Mouse (Mus musculus): ENCODE results near the gene Acap2. TPM values are rescaled to one million over a fixed set of nuclear protein-coding genes. Genes with fewer than 3 reads are reported as not detected.

The Acap2 gene
- total and polyA plus RNA-seq, 3 experiments, result 17.2 to 19.1 TPM; not detected in 1

- Histone ChIP-seq H3K79me2 (ENCODE audit: control insufficient read depth, insufficient read depth, low read length, poor library complexity) (peaks cover 17% of the 10 kb centered on the region), H3K9ac (ENCODE audit: control insufficient read depth, low read depth, low read length, poor library complexity, severe bottlenecking) (no peak overlapping the region), H3K27me3 (ENCODE audit: control insufficient read depth in 1 of 2, insufficient read depth in 2 of 2, low read length in 2 of 2) (no peaks in the 10 kb centered on the region), H3K36me3 (ENCODE audit: control insufficient read depth in 1 of 2, insufficient read depth in 2 of 2, low read length in 2 of 2) (peaks cover 0 to 14% of the 10 kb centered on the region in 2 experiments; a peak in 2 of 4 replicates), H3K27ac (ENCODE audit: control insufficient read depth, low read depth, low read length) (no peak overlapping the region), H3K4me1 (ENCODE audit: control insufficient read depth in 1 of 2, insufficient read depth in 2 of 2, low read length in 2 of 2) (peaks cover 7 to 12% of the 10 kb centered on the region in 2 experiments), H3K4me3 (ENCODE audit: control insufficient read depth in 1 of 2, insufficient read depth in 1 of 2, low read depth in 2 of 2, low read length in 2 of 2) (no peak overlapping the region), H3K9me3 (replicated peaks; ENCODE audit: insufficient read depth, low read length) (no peaks in the 10 kb centered on the region)
- DNase-seq (ENCODE audit: low read depth, low spot score), result no peak
- TF ChIP-seq POLR2AphosphoS5 (IDR thresholded peaks at IDR 0.05; ENCODE audit: borderline replicate concordance, low read depth, low read length), result no peak
- TF ChIP-seq SIN3A (IDR thresholded peaks at IDR 0.05; ENCODE audit: low read length), result no peak
- no peak for TF ChIP-seq ELF1 (IDR thresholded peaks at IDR 0.05; ENCODE audit: low read depth, low read length)
- no peak for TF ChIP-seq USF2 (IDR thresholded peaks at IDR 0.05; ENCODE audit: borderline replicate concordance in 1 of 2, insufficient read depth in 1 of 2, low read depth in 1 of 2, low read length in 2 of 2)
Measured at GRCm38 (mm10) chr16:31204216-31204615, 3.2 kb upstream of the Acap2 start.

- Histone ChIP-seq H3K9ac (ENCODE audit: control insufficient read depth, low read depth, low read length, poor library complexity, severe bottlenecking) (peak overlapping the region; percentile 41), H3K27ac (ENCODE audit: control insufficient read depth, low read depth, low read length) (no peak overlapping the region), H3K4me3 (ENCODE audit: control insufficient read depth in 1 of 2, insufficient read depth in 1 of 2, low read depth in 2 of 2, low read length in 2 of 2) (peak overlapping the region in 1 of 2 experiments; percentile 58; a peak in 2 of 4 replicates), H3K27me3 (ENCODE audit: control insufficient read depth in 1 of 2, insufficient read depth in 2 of 2, low read length in 2 of 2) (no peaks in the 10 kb centered on the region), H3K9me3 (replicated peaks; ENCODE audit: insufficient read depth, low read length) (no peaks in the 10 kb centered on the region), H3K36me3 (ENCODE audit: control insufficient read depth in 1 of 2, insufficient read depth in 2 of 2, low read length in 2 of 2) (peaks cover 0 to 21% of the 10 kb centered on the region in 2 experiments; a peak in 2 of 4 replicates), H3K4me1 (ENCODE audit: control insufficient read depth in 1 of 2, insufficient read depth in 2 of 2, low read length in 2 of 2) (peaks cover 6 to 7% of the 10 kb centered on the region in 2 experiments; a peak in 3 of 4 replicates), H3K79me2 (ENCODE audit: control insufficient read depth, insufficient read depth, low read length, poor library complexity) (peaks cover 34% of the 10 kb centered on the region)
- TF ChIP-seq CHD2 (IDR thresholded peaks at IDR 0.05; ENCODE audit: low read length) (no peak), CHD1 (IDR thresholded peaks at IDR 0.05; ENCODE audit: low read depth, low read length) (0 out of 2 replicates have a peak, but pooled peaks have one; percentile 12), MAX (IDR thresholded peaks at IDR 0.05; ENCODE audit: low read length) (0 out of 2 replicates have a peak, but pooled peaks have one; percentile 2)
- DNase-seq (ENCODE audit: low read depth, low spot score), result no peak
Measured at GRCm38 (mm10) chr16:31201704-31202103, 659 bp upstream of the Acap2 start.

DNA sequence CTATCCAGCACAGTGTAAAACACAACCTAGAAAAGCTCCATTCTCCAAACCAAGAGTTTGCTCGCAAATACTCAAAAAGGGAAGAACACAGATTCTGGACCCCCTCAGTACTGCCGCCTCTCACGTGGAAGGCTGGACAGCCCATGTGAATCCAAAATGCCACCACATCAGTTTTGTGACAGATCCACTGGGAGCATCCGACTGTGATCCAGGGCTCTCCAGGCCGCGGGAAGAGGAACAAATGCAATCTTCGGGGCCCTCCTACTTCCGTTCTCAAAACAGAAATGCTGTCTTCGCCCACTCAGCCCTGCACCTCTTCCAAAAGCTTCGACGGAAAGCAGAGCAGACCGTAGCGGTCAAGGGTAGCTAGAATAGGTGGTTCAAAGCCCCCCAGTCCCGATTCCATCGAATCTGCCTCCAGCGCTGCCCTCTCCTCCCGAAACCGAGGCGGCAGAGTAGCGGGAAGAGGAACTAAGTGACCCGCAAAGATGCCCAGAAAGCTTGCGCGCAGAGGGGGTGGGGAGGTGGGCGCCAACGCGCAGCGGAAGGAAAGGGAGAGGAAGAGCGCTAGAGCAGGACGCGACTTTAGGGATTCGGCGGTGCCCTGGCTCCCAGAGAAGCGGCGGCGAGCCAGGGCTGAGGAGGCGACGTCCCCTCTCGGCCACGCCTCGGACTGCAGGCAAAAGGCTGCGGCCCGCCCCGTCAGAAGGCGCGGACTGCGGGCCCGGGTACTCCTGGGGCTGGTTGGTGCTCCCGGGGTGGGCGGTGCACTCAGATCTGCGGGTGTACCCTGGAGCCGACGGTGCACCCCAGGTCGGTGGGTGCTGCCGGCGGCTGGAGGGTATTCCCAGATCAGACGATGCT, 887 bp downstream of the Acap2 start:
- H3K79me2 ChIP-seq (ENCODE audit: control insufficient read depth, insufficient read depth, low read length, poor library complexity), result peaks cover 43% of the 10 kb centered on the region
- H3K4me1 ChIP-seq (ENCODE audit: control insufficient read depth in 1 of 2, insufficient read depth in 2 of 2, low read length in 2 of 2), result peaks cover 7 to 8% of the 10 kb centered on the region in 2 experiments; a peak in 3 of 4 replicates
- H3K9ac ChIP-seq (ENCODE audit: control insufficient read depth, low read depth, low read length, poor library complexity, severe bottlenecking), result peak overlapping the region; percentile 96
- H3K9me3 ChIP-seq (replicated peaks; ENCODE audit: insufficient read depth, low read length), result no peaks in the 10 kb centered on the region
- no peaks in the 10 kb centered on the region for H3K27me3 ChIP-seq (ENCODE audit: control insufficient read depth in 1 of 2, insufficient read depth in 2 of 2, low read length in 2 of 2)
- peaks cover 0 to 26% of the 10 kb centered on the region in 2 experiments; a peak in 2 of 4 replicates for H3K36me3 ChIP-seq (ENCODE audit: control insufficient read depth in 1 of 2, insufficient read depth in 2 of 2, low read length in 2 of 2)
- DNase-seq (ENCODE audit: low read depth, low spot score), result peak; percentile 83
- peak overlapping the region; percentile 75 for H3K27ac ChIP-seq (ENCODE audit: control insufficient read depth, low read depth, low read length)
- H3K4me3 ChIP-seq (ENCODE audit: control insufficient read depth in 1 of 2, insufficient read depth in 1 of 2, low read depth in 2 of 2, low read length in 2 of 2), result peak overlapping the region; percentile 81 to 86
- TF ChIP-seq UBTF (IDR thresholded peaks at IDR 0.05; ENCODE audit: borderline replicate concordance, insufficient read depth, low read depth, low read length), result 0 out of 2 replicates have a peak, but pooled peaks have one; percentile 50
- TF ChIP-seq HCFC1 (IDR thresholded peaks at IDR 0.05; ENCODE audit: low read depth, low read length), result peak; percentile 64
- TF ChIP-seq NELFE (IDR thresholded peaks at IDR 0.05; ENCODE audit: low read depth, low read length), result peak; percentile 38; the same call in 1 of the 2 replicates
- TF ChIP-seq TAL1 (IDR thresholded peaks at IDR 0.05; ENCODE audit: low read length), result no peak
- no peak for TF ChIP-seq TCF12 (IDR thresholded peaks at IDR 0.05; ENCODE audit: low read depth, low read length)
- no peak for TF ChIP-seq SMC3 (IDR thresholded peaks at IDR 0.05; ENCODE audit: low read depth, low read length)
- no peak; the same call in 1 of the 2 replicates for TF ChIP-seq ELF1 (IDR thresholded peaks at IDR 0.05; ENCODE audit: low read depth, low read length)
- TF ChIP-seq POLR2A (IDR thresholded peaks at IDR 0.05; ENCODE audit: control insufficient read depth in 1 of 2, insufficient read depth in 1 of 2, low read depth in 1 of 2, low read length in 2 of 2, poor library complexity in 1 of 2), result peak; percentile 41 to 45; a peak in 2 of 4 replicates
- TF ChIP-seq GATA1 (IDR thresholded peaks at IDR 0.05; ENCODE audit: low read depth, low read length), result no peak
- peak; percentile 40; the same call in 1 of the 2 replicates for TF ChIP-seq MXI1 (IDR thresholded peaks at IDR 0.05; ENCODE audit: low read depth, low read length)
- peak; percentile 45; the same call in 1 of the 2 replicates for TF ChIP-seq NRF1 (IDR thresholded peaks at IDR 0.05; ENCODE audit: insufficient read depth, low read depth, low read length, poor library complexity, severe bottlenecking)
- no peak for TF ChIP-seq MAFK (IDR thresholded peaks at IDR 0.05; ENCODE audit: borderline replicate concordance, low read depth, low read length)
- TF ChIP-seq RCOR1 (IDR thresholded peaks at IDR 0.05; ENCODE audit: low read depth, low read length), result 0 out of 2 replicates have a peak, but pooled peaks have one; percentile 11
- no peak for TF ChIP-seq KAT2A (conservative IDR thresholded peaks at IDR 0.05; ENCODE audit: low read depth, low read length)
- TF ChIP-seq RAD21 (IDR thresholded peaks at IDR 0.05; ENCODE audit: low read depth, low read length), result no peak
- TF ChIP-seq BHLHE40 (IDR thresholded peaks at IDR 0.05; ENCODE audit: borderline replicate concordance, low read depth, low read length), result no peak
- TF ChIP-seq ZC3H11A (IDR thresholded peaks at IDR 0.05; ENCODE audit: low read depth, low read length), result no peak
